Mouse (Mus musculus) heart, adult 18-20 months (tissue): Measurements from ENCODE around the gene Gm4131. TPM values are rescaled to one million over a fixed set of nuclear protein-coding genes. Genes with fewer than 3 reads are reported as not detected.

Experiments used
- DNase-seq, 2 experiments: peaks; one replicate each; pipeline ENCODE4 v3.0.0; 2021 to 2022; ENCODE audit warnings: mixed read lengths in 1 of 2
- total RNA-seq, 2 experiments: library from RNA; stranded (reverse); gene quantifications; 2 replicates each; pipeline ENCODE4 v1.2.3; 2021

Gene Gm4131
- total RNA-seq, 2 experiments from 2014 or later = not detected

DNA sequence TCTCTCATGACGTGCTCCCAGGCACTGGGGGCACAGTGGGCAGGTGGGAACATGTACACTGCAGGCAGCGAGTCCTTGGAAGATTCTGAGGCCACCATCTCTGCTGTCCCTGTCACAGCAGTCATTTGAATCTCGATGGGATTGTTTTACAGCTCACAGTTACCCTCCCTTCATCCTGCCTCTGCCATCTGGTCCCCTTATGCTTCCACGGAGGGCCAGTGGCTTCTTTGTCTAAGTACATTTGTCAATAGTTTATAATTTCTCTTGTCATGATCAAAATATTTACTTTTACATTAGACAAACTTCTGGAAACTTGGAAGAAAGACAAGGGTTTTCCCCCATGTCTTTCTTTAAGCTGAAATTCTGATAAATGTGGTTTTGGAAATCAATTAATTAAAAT, 20.0 kb downstream of the Gm4131 start:
- DNase-seq = no peak

DNA sequence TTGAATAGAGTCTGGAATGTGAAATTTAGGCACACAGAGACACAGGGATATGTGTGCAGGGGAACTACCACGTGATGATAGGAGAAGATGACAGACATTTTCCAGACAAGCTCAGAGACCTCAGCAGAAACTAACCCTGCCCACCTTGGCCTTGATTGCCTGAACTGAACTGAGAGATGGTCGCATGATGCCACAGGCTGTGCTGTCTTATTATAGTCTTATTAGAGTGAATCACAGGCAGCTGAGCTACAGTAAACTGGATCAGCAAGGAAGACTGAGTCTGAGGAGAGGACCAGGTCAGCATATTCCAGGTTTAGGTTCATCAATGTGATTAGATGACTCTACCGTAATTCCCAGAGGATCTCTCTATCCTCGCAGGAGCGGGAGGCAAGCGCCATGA, 20.4 kb downstream of the Gm4131 start:
- no peak for DNase-seq

DNA sequence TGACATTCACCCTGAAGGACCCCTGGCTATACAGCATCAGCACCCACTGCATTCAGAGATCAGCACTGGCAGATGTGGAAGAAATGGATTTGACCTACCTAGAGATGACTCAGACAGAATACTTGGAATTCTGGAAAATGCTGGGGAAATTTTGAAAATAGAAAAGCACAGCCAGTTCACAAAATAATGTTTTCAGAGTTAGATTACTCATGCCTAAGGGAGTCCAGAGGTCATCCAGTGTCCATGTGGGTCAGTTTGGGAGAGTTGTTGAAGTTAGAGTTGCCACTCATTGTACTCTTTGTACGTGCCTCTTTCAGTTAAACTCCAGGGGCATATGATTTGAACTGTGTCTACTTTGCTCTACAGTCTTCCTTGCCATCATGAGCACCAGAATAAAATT, 25.0 kb downstream of the Gm4131 start:
- DNase-seq = peak; percentile 12 to 46

DNA sequence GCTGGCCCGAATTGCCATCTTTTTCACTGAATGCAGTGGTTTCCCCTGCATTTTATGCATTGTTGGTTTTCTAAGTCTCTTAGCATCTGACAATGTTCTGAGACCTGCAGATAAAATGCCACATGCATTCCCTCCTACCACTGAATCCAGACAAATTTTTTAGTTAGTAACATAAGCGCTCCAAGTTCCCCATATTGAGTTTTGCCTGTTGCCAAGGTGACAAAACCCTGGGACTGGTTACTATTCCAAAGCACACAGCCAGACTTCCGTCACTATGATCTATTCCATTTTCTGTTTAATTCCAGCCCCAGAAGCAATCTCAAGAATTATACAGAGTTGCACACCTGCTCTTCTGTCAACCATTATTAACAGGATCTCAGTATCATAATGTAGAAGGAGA, 26.9 kb downstream of the Gm4131 start:
- DNase-seq = peak; percentile 19 to 28

DNA sequence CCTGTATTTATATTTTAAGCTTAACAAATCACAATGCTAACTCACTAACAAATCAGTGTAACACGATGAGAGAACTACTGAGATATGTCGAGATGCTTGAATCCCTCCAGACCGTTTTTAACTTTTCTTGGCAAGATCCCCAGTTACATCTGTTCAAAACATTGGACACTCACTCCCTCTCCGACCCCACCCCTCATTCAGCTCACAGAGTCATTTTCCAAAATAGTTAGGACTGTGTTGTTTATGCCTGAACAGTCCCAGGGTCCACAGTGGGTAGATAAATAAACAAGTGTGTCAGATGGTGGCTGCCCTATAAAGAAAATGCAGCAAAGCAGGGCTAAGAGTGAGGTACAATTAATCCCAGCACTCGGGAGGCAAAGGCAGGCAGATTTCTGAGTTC, 29.7 kb downstream of the Gm4131 start:
- peak; percentile 13 to 33 for DNase-seq

DNA sequence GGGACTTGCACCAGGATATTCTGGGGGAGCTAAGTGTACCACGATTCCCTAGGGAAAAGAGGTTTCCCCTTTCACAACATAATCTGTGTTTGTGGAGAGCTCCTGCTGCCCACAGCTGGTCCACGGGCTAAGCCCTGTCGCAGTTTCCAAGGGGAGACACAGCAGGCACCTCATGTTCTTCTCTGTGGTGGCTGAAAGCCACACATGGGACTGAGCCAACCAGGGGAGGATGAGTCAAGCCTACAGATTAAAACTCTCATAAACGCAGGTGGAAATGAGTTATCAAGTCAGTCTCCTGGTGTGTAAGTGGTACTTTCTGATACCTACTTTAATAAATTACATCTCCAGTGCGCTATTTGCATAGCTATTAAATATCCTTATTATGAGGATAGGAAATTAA, 30.6 kb downstream of the Gm4131 start:
- DNase-seq = peak; percentile 40 to 69

DNA sequence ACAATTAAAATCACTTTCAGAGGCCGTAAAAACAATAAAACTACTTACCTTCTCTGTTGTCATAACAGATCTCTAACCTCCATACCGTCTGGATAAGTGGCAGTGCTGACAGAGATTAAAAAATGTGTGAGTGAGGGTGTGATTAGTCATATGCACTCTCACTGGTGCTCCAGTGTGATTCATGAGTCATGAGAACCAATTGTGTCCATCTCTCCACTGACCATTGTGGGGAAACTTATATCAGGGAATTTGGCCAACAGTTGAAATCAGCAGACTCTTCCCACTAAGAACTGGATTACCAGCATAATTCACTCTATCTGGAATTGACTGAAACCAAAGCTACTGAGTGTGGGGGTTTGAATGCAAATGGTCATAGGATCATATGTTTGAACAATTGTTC, 35.8 kb downstream of the Gm4131 start:
- no peak for DNase-seq

DNA sequence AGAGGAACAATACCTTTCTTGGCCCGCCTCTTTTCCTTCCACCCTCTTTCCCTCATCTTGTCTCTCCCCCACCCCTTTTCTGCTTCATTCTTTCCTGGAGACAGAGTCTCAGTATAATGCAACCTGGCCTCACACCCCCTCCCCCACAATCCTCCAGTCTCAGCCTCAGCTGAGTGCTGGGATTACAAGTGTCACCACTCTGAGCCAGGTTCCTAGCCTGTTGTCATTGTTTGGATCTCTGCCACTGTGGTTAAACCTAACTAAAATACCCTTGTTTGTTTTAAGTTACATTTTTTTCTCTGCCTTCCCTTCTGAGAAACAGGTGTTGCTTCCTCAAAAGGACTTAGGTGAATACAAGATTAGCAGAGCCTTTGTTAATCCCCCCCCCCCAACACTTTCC, 53.9 kb downstream of the Gm4131 start:
- DNase-seq = no peak

DNA sequence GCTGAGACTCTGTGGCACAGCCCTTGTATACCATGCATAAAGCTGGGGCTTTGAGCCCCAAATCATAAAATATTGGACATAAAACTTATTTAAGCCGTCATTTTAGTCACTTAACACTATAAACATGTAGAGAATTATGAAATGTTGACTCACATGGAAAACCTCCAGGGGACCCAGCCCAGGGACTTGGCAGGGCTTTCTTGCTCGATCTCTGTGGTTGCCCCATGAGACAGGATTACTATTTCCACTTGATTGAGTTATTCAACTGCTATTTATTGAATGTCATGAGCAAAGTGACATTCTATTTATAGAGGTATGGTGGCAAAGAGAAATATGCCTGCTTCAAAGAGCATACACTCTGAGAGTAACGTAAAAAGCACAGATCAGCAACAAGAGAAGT, 57.4 kb downstream of the Gm4131 start:
- DNase-seq = peak; percentile 73 to 77

DNA sequence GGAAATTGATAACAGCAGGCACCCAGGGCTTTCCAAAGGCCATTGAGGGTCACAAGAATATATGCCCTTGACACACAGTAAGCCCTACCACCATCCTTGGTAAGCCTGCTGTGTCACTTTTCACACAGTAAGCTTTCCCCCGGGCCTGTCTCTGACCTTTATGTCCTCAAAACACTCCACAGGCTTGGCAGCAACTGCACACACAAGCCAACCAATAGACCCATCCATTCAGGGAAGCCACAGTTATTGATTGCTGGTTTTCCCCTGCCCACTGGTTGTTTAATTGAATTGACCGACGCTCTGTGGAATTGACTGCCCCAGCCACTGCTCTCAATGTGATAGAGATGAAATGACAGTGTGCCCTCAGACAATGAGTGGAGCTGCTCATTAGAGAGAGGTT, 60.5 kb downstream of the Gm4131 start:
- no peak for DNase-seq

DNA sequence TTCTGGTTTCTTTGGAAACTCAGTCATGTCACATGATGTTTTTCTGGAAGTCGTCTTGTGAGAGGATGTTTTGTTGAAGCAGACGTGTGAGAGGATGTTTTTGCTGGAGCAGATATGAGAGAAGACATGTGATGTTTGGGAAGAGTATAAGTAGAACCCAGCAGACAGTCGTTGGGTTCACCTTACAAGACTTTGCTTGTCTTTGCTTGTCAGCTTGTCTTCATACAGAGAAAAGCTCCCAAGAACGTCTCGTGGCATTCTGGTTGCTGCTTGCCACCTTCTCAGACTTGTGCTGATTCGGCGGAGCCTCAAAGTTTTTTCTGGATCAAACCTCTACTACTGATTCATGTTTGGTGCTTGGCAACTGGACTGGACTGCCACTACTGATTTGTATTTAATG, 69.3 kb downstream of the Gm4131 start:
- peak; percentile 41 to 54 for DNase-seq

DNA sequence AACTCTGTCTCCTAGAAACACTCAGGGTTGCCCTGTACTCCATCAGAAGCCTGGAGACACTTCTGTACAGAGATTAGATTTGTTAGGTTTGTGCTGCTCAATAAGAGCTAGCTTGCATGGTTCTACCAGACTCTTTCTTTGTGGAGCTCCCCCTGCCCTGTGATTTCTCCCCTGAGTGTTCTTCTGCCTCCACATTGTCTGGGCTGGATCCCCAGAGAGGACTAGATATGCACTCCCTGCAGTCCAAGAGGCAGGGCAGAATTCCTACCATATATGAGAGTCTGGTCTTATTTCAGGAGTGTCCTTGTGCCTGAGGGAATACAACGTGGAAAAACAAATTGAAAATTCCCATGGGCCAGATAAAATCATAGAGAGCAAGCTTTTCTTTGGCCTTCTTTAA, 70.2 kb downstream of the Gm4131 start:
- DNase-seq = peak; percentile 25 to 29

DNA sequence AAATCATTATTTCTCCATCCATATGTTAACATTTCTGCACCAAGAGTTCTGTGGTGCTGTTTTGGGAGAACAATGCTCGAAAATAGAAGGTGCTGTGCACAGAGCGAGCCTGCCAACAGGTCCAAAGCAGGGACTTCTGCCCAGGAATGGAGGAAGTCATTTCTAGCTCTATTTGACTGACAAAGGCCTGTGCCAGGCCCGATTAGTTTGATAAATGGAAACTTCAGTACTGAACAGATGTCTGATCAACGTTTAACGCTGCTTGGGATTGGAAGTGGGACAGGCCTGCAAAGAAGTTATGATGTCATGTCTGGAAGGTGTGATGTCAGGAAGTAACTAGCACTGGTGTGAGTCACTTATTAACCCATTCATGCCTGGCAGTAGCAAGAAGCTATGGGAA, 73.3 kb downstream of the Gm4131 start:
- no peak for DNase-seq

DNA sequence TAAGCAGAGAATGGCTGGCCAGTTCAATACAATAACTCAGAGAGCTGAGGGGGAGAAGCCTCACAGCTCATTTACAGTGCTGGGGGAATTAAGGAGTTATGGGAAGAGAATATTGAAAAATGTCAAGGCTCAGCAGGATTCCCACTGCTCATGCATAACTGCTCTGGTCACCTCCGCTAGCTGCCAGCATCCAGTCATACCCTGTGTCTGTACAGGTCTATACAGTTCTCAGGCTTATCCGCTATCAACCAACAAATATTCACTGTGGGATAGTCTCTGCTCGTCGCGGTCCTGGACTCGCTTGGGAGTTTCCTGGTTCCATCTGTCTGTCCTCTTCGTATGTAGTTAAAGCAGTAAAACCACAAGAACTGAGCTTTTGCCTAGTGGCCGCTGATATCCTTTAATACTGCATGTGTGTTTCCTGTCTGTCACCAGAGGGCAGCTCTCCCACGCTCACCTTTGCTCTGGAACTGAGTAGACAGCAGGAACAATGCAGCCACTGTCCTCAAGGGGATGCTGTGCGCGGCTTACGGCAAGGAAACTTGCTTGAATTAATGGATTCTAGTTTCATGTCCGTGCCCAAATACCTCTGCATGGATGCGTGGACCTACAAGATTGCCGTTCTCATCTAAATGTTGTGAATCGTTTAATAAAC, 74.4 kb downstream of the Gm4131 start:
- DNase-seq = peak; percentile 78 to 83

DNA sequence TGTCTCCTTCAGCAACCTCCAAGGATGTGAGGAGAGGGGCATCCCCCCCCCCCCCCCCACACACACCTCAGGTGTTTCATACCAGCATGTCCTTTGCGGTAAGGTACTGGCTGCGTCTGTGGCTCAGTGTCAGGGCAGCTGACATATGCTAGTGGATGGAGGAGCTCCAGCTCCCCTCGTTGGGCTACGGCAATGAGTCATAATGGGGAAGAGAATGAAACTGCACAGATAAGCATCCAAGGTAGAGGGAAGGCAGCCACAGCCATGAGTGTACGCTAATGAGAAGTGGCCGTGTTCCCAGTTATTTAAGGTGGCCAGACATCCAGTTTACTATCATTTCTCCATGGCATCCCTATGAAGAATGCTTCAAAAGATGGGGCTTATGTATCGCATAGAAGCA, 78.5 kb downstream of the Gm4131 start:
- no peak for DNase-seq

DNA sequence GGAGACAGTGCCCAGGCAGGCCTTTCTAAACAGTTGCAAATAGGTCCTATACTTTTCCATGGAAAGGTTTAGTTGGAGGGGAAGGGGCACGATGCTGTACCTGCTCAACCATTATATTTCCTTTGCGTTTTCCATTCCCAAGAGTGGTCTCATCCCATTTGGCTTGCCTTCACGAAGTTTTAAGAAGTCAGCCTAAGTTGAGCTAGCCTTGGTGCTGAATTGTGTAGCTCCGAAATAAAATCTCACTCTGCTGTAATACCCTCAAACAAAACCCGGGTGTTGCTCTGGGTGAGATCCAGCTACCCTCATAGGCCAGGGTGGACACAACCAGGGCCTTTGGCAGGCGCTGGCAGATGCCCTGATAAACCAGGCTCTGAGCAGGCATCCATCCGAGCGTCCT, 85.3 kb downstream of the Gm4131 start:
- DNase-seq = no peak

DNA sequence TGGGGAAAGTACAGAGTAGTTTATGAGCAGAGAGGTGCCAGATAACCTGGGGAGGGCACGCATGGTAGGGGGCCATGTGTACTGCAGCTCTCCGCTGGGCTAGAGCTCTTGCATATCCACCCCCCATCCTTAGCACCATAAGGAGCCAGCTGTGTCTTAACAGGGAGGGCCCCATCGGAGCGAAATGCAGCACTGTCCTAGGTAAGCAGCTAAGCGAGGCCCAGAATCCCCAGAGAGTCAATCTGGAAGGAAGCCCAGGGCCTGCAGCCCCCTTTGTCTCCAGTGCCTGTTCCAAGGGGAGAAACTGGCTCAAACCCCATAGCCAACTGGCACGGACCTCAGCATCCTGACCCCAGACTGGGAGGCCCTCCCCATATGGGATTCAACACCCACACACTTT, 87.3 kb downstream of the Gm4131 start:
- no peak for DNase-seq

DNA sequence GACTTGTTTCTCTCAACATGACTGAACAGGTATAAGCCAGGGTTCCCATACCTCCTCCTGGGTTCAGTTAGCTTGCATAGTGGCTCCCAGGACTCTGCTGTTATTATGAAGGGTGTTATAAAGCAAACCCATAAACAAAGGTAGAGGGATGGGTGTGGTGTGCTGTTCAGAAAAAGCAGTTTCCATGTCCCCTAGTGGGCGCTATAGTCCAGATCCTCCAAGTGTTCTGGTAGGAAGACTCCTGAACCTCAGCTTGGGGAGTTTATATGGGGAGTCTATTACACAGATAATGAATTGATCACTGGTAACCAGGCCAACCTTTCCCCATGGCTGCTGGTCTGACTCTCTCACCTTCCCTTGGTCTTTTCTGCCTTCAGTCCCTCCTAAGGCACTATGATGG, 92.2 kb downstream of the Gm4131 start:
- DNase-seq = no peak

DNA sequence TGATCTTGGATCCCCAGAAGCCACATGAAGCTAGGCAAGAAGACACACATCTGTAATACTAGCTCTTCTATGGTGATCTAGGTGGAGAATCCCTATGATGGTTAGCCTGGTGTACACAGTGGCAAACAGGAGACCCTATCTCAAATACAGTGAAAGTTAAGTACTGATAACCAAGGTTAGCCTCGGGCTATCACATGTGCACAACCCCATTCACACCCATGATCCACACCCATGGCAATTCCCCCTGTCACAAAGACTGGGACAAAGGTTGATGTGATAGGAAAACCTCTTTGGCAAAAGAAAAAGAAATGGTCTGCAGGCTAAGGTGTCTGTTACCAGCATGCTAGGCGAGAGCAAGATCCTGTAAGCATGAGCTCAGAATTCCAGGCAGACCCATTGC, 94.7 kb downstream of the Gm4131 start:
- DNase-seq = no peak

DNA sequence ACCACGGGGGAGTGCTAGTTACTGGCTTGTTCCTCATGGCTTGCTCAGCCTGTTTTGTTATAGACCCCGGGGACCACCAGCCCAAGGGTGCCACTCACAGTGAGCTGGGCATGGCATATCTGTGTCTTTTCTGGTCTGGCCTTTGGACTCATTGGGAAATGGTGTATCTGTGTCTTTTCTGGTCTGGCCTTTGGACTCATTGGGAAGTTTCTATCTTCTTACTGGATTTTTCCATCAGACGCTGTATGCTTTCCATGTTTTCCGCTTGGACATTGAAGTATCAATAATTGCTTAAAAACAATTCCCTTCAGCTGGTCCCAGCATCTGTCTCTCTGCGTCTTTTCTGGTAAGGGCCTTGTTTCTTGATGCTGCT, 98.0 kb downstream of the Gm4131 start:
- no peak for DNase-seq

DNA sequence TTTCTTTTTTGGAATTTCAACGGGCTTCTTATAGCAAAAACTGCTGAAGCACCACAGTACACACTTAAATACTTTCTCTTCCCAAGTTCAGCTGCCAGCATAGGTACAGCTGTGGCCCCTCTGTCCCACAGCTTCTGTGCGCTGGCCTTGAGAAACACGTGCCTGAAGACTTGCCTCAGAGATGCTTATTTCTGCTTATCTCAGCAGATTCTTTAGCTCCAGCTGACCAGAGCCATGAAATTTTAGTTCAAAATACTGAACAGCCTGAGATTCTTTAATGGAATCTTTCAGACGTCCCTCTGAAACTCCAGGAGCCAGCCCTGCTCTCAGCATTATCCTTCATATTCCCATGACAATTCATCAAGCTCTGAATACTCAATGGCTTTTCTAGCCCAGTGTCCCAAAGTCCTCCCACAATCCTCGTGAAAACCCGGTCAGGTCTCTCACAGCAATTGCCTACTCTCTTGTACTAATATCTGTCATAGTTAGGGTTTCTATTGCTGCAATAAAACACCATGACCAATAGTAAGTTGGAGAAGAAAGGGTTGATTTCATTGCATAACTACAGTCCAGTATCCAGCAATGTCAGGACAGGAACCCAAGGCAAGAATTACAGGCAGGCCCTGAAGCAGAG, 98.5 kb downstream of the Gm4131 start:
- no peak for DNase-seq

DNA sequence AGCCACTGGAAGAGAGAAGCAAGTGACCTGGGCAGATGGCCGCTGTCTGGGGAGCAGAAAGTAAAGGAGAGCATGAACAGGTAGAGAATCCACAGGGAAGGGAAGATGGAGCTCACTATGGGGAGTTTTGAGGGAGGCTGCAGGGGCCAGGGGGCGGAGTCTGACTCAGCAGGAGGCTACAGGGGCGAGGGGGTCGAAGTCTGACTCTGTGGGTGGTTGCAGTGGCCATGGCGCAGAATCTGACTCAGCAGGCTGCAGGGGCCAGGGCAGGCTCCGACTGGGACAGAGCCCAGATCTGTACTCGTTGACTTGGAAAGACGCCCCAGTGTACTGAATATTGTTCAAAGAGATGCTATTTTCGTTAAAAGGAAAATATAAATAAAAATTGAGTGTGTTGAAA, 101.8 kb downstream of the Gm4131 start:
- DNase-seq = peak; percentile 23 to 28

DNA sequence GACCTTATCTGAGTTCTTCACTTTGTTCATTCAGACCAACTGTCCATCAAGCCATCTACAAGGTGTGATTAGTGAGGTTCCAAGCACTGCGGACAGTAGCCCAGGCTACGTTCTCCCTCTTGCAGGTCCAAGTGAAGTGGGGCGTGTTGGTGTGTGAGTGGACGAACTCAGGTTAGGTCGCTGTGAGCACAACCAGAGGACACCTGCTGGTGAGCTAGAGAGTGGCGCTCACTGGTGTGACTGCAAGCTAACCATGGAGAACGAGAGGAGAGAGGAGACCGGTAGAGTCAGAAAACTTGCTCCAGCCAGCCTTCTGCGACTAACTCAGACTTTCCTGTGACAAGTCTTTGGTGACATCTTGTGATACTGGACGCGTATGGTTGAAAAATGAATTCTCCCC, 107.2 kb downstream of the Gm4131 start:
- DNase-seq = no peak

DNA sequence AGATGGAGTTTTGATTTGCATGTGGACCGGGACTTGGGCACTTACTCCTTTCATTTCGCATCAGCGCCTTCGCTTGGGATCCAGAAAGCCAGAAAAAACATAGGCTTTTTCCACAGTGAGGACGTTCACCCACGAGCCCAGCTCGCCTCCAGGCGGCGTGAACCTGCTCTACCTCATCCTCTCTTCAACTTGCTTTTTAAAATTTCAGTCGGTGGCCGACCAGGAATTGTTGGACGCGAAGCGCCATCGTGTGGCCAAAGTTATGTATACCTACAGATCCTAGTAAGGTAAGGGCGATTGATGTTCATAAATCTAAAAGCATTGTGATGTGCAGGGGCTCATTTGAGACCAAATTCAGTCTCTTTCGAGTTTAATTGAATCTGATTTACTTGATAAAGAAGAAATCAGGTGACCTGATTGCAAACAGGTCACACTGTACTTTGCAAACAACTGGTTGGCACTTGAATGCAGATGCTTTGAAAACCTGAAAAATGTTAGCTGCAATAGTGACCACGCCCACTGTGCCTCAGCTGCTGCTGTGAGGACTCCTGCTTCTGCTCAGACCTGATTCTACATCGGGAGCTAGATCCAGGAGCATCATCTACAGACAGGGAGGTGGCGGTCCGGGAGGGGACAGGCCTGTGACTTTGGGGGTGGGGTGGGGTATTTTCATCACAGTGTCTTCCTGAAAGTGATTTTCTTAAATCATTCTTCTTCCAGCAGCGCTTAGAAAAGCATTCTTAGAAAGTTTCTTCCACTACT, 109.1 kb downstream of the Gm4131 start:
- peak; percentile 80 to 94 for DNase-seq
